Mouse (Mus musculus) ovary, postnatal 10 days (tissue): ENCODE measurements around the gene Mylk.
"Not testable (repeated sequence)": the region's sequence is repeated elsewhere in the genome, so short reads cannot be mapped to it uniquely, and the experiment has no call there.

Source experiments
- DNase-seq: peaks from one replicate; pipeline ENCODE4 v3.0.0; 2022; ENCODE audit warnings: low spot score

Gene Mylk

DNA sequence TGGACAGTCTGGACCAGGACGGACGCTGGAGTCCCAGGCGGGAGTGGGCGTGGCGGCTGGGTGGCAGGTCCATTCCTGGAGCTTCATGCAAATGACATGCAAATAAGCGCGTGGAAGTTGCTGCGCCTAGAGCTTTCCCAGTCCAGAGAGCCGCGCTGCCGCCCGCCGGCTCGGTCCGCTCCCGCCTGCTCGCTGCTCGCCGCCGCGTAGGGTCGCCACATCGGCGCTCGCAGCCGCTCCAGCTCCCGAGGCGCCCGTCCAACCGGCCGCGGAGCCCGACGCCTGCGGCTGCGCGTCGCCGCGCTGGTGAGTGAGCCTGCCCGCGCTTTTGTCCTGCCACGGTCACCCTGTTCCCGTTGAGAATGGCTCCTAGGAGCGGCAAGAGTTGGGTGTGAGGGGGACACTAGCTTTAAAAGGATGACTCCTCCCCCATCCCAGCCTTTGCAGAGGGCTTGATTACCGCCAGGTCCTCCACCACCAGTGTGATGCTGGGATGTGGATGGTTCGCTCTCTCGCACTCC, at the start of gene Mylk:
Gene Mylk, plus strand, starts transcription at position 146 of the 521 bp plus-strand sequence.
- DNase-seq = peak; percentile 72

- not testable (repeated sequence) for DNase-seq
Observed at GRCm38 (mm10) chr16:34698721-34699120, 46.3 kb upstream of the Mylk start.

DNA sequence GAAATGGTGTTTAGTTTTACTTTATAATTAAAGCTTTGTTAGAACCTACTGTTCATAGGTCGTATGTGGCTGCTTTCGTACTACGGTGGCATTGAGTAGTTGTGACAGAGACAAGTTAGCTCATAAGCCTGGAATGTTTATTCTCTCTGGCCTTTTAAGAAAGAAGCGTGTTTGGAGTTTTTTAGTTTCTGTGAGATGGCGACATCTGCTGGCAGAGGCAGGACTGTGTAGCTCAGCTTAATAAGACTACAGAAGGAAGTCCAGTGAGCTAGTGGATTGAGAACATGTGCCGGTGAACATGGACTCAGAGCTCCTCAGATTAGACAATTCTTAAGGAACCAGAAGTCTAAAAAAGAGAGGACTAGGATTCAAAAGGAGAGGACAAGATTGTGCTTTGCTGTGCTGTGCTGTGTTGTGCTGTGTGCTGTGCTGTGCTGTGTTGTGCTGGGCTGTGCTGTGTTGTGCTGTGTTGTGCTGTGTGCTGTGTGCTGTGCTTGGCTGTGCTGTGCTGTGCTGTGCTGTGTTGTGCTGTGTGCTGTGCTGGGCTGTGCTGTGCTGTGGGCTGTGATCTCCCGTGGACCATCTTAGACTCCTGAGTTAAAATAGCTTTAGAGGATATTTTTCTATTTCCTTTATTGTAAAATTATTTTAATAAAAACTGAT, 44.7 kb upstream of the Mylk start:
- peak; percentile 24 for DNase-seq

- no peak for DNase-seq
Observed at GRCm38 (mm10) chr16:34700828-34701216, 44.2 kb upstream of the Mylk start.

DNA sequence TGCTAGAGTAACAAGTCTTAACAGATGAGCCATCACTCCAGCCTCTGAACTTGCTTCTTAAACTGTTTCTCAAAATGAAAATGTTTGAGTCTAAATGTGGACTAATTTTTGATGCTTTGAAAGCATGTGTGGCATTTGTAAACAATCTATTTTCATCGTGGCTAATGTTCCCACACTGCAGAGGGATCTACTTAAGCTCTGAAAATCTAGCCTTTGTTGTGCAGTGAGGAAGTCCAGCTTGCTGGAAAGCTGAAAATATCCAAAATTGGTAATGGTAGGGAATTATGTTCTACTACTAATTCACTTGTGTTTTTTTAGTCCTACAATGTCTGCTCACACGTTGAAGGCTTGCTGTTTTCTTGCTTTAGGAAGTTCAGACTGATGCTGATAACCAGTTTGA, 39.0 kb upstream of the Mylk start:
- no peak for DNase-seq

- DNase-seq = no peak
Observed at GRCm38 (mm10) chr16:34706487-34706946, 38.5 kb upstream of the Mylk start.

- DNase-seq = no peak
Observed at GRCm38 (mm10) chr16:34711481-34711880, 33.5 kb upstream of the Mylk start.

- DNase-seq = no peak
Observed at GRCm38 (mm10) chr16:34725156-34725555, 19.9 kb upstream of the Mylk start.

DNA sequence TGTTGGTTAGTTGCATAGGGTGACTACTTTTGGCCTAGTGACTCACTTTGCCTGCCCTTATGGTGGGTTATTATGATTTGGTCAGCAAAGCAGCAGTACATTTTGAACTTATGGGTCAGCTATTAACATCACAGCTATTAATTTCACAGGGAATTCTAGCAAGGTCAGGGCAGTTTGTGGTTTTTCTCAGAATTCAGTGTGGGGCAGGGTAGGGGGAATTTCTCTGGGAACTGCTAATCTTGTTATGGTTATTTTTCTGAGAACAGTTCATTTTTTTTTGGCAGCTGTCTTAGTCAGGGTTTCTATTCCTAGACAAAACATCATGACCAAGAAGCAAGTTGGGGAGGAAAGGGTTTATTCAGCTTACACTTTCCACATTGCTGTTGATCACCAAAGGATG, 16.4 kb upstream of the Mylk start:
- not testable (repeated sequence) for DNase-seq

GRCm38 (mm10) chr16:34729371-34729770, 15.6 kb upstream of the Mylk start:
- no peak for DNase-seq

DNA sequence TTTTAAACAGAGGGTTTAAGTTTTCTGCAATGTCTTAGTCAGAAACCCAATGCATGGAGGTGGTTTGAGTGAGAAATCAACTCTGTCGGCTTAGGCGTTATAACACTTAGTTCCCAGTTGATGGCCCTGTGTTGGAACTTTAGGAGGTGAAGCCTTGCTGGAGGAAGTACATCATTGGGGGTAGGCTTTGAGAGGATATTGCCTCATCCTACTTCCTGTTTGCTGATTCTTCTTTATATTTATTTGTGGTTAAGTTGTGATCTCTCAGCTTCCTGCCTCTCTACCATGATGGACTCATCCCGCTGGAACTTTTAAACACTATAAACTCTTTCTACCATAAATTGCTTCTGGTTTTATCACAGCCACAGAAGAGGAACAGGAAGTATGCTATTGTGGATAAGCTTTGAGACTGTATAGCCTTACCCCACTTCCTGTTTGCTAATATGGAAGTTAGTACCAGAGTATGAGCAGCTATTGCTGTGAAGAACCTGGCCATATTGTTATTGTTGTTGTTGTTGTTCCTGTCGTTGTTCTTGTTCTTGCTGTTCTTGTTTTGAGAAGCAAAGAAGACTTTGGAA, 6.3 kb upstream of the Mylk start:
- DNase-seq = no peak

- DNase-seq = no peak
Observed at GRCm38 (mm10) chr16:34742930-34743329, 2.1 kb upstream of the Mylk start.

GRCm38 (mm10) chr16:34748081-34748720, 3.2 kb downstream of the Mylk start:
- DNase-seq = no peak

GRCm38 (mm10) chr16:34749536-34749935, 4.5 kb downstream of the Mylk start:
- DNase-seq = no peak

- no peak for DNase-seq
Observed at GRCm38 (mm10) chr16:34752026-34752425, 7.0 kb downstream of the Mylk start.

GRCm38 (mm10) chr16:34752977-34753376, 8.0 kb downstream of the Mylk start:
- no peak for DNase-seq

- no peak for DNase-seq
Observed at GRCm38 (mm10) chr16:34756991-34757390, 12.0 kb downstream of the Mylk start.

DNA sequence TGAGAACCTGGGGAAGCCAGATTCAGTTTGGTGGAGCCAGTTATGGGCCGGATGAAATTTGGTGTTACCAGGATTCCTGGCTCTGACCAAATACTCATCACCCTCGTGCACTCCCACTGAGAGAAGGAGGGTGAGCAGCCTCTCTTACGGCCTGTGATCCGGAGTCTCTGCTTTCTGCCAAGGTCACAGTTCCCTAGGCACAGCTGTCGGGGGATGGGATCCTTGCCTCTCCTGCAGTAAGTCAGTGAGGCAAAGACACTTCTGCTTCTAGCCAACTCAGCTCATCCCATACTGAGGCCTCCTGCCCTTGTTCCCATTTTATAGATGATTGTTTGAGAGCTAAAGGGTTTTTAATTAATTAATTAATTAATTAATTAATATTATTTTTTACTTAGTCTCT, 13.2 kb downstream of the Mylk start:
- DNase-seq = no peak

GRCm38 (mm10) chr16:34763959-34764591, 19.1 kb downstream of the Mylk start:
- DNase-seq = no peak

- DNase-seq = no peak
Observed at GRCm38 (mm10) chr16:34765666-34766065, 20.7 kb downstream of the Mylk start.

GRCm38 (mm10) chr16:34766193-34766592, 21.2 kb downstream of the Mylk start:
- no peak for DNase-seq

DNA sequence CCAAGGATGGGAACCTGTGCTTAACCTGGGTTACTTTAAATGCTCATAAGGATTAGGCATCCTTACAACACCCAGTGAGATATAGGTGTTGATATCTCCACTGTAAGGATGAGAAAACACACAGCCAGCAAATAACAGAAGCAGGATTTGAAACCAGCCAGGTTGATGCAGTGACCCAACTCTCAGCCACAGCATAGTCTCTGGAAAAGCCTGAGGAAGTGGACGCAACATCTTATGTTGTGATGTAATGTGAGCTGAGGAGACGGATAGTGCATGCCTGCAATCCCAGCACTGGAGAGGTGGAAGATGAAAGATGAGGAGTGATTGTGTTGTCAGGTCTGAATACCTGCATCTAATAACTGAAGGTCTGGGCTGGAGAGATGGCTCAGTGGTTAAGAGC, 22.4 kb downstream of the Mylk start:
- no peak for DNase-seq

DNA sequence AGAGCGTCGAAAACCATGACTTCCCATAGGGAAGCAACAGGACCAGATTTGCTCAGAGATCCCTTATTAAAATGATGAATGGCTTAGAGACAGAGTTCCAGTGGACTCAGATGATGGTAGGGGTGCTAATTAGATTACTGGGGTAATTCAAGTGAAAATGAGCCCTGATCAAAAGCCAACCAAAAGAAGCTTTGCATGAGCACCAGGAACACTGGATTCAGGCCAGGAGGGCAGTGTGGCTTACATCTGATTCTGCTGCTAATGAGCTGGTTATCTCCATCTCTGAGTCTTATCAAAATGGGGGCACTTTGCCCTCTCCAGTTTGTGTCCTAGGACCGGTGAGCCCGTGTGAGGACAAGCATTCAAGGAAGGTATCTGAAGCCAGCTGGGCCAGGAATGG, 23.4 kb downstream of the Mylk start:
- no peak for DNase-seq
